Mouse (Mus musculus): ENCODE results near the gene Fbxo36. TPM values are rescaled to one million over a fixed set of nuclear protein-coding genes. Genes with fewer than 3 reads are reported as not detected.
A peak's percentile ranks its signal among the peaks of the same experiment; 100 is the strongest.

Gene Fbxo36
- polyA plus RNA-seq, 1 experiment from 2014 or later = 16.5 TPM

DNA sequence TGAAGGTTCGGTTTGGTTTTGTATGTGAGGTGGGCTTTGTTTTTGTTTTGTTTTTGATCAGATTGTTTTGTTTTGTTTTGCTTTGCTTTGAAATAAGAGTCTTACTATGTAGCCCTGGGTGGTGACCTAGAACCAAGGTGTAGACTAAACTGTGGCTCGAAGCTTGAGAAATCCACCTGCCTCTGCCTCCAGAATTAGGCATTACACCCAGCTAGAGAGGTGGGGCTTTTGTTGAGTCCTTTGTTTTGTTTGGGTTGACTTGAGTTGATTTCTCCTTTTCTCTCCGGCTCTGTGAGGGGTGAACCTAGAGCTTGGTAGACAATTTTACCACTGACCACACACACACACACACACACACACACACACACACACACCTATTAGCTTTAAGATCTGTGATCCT is 1.4 kb downstream of the Fbxo36 start:
- WGBS = 63% methylated on average over 3 of the region's 3 CpGs
- Histone ChIP-seq H3K4me2 (peak overlapping the region; percentile 74), H3K9me3 (no peaks in the 10 kb centered on the region), H3K27ac (no peak overlapping the region), H3K4me1 (0 out of 2 replicates have a peak, but pooled peaks cover 16% of the 10 kb centered on the region), H3K36me3 (no peaks in the 10 kb centered on the region; the same call in 1 of the 2 replicates), H3K9ac (no peak overlapping the region), H3K4me3 (peak overlapping the region; percentile 99), H3K27me3 (no peaks in the 10 kb centered on the region)
- ATAC-seq (ENCODE audit: borderline replicate concordance, extremely low read depth, low FRiP score, low TSS enrichment) = no peak

GRCm38 (mm10) chr1:84843366-84843765 is 3.7 kb downstream of the Fbxo36 start:
- Histone ChIP-seq H3K27me3 (no peaks in the 10 kb centered on the region), H3K36me3 (no peaks in the 10 kb centered on the region; the same call in 1 of the 2 replicates), H3K9ac (no peak overlapping the region), H3K27ac (no peak overlapping the region), H3K4me1 (0 out of 2 replicates have a peak, but pooled peaks cover 7% of the 10 kb centered on the region), H3K9me3 (no peaks in the 10 kb centered on the region), H3K4me2 (no peak overlapping the region), H3K4me3 (no peak overlapping the region)
- 85% methylated on average over 2 of the region's 2 CpGs for WGBS
- ATAC-seq (ENCODE audit: borderline replicate concordance, extremely low read depth, low FRiP score, low TSS enrichment) = no peak

DNA sequence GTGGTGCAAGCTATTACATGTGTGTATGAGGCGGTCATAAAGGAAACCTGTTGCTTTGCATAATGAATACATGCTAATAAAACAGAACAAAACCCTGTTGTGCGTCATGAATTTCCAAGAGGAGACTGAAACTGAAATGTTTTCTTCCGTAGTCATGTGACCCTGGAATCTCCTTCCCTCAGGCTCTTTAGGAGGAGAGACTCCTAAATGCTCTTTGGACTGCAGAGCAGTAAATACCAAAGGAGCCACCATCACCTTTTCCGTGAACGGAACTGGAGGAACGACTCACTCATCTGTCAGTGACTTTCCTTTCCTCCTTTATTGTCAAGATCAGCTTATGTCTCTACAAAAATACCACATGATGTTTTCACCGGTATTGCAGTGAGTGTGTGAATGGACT is 8.1 kb downstream of the Fbxo36 start:
- no peak overlapping the region for H3K4me2 ChIP-seq
- no peak overlapping the region for H3K27ac ChIP-seq
- H3K9ac ChIP-seq = no peak overlapping the region
- no peaks in the 10 kb centered on the region for H3K27me3 ChIP-seq
- 88% methylated on average over 7 of the region's 7 CpGs for WGBS
- no peak for ATAC-seq (ENCODE audit: borderline replicate concordance, extremely low read depth, low FRiP score, low TSS enrichment)
- H3K4me1 ChIP-seq = no peaks in the 10 kb centered on the region
- H3K4me3 ChIP-seq = no peak overlapping the region
- H3K36me3 ChIP-seq = no peaks in the 10 kb centered on the region; the same call in 1 of the 2 replicates
- no peaks in the 10 kb centered on the region for H3K9me3 ChIP-seq

DNA sequence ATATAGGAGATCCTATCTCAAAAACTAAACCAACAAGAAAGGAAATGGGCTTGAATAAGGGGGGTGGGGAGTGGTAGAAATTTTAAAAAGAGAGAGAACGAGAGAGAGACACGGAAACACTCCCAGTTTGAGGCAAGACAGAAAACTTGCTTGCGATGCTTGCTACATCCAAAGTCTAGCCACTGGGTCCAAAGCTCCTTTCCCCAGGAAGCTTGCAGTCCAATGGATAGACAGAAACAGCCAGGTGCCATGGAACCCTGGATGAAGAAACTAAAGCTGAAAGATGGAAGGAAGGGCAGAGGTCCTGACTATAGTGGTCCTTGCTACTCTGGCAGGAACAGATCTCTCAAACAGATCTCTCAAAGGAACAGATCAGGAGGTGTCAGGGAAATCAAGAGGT is 8.7 kb downstream of the Fbxo36 start:
- no peaks in the 10 kb centered on the region for H3K27me3 ChIP-seq
- H3K9me3 ChIP-seq = no peaks in the 10 kb centered on the region
- H3K9ac ChIP-seq = no peak overlapping the region
- H3K36me3 ChIP-seq = no peaks in the 10 kb centered on the region; the same call in 1 of the 2 replicates
- no peak for ATAC-seq (ENCODE audit: borderline replicate concordance, extremely low read depth, low FRiP score, low TSS enrichment)
- 90% methylated on average over 3 of the region's 3 CpGs for WGBS
- no peak overlapping the region for H3K4me3 ChIP-seq
- H3K27ac ChIP-seq = no peak overlapping the region
- H3K4me2 ChIP-seq = no peak overlapping the region
- no peaks in the 10 kb centered on the region for H3K4me1 ChIP-seq

GRCm38 (mm10) chr1:84848801-84849455 is 9.3 kb downstream of the Fbxo36 start:
- no peak for ATAC-seq (ENCODE audit: borderline replicate concordance, extremely low read depth, low FRiP score, low TSS enrichment)
- H3K9ac ChIP-seq = no peak overlapping the region
- no peaks in the 10 kb centered on the region; the same call in 1 of the 2 replicates for H3K36me3 ChIP-seq
- H3K4me1 ChIP-seq = no peaks in the 10 kb centered on the region
- no peak overlapping the region for H3K4me3 ChIP-seq
- H3K4me2 ChIP-seq = no peak overlapping the region
- H3K27ac ChIP-seq = no peak overlapping the region
- no peaks in the 10 kb centered on the region for H3K9me3 ChIP-seq
- WGBS = 92% methylated on average over 6 of the region's 6 CpGs
- no peaks in the 10 kb centered on the region for H3K27me3 ChIP-seq

DNA sequence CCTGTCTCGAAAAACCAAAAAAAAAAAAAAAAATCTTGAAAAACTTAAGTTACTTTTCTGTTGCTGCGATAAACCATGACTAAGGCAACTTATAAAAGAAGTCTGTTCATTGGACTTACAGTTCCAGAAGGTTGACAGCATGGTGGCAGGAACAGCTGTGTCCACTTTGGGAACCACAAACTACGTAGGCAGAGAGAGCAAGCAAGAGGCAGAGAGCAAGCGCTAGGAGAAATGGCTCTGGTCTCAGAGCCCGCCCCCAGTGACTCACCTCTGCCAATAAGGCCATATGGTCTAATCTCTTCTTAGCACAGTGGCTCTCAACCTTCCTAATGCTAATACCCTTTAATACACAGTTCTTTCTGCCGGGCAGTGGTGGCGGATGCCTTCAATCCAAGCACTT is 10.2 kb downstream of the Fbxo36 start:
- Histone ChIP-seq H3K27ac (no peak overlapping the region), H3K27me3 (no peaks in the 10 kb centered on the region), H3K4me1 (no peaks in the 10 kb centered on the region), H3K9ac (no peak overlapping the region), H3K4me3 (no peak overlapping the region), H3K36me3 (no peaks in the 10 kb centered on the region), H3K4me2 (no peak overlapping the region), H3K9me3 (no peaks in the 10 kb centered on the region)
- no peak for ATAC-seq (ENCODE audit: borderline replicate concordance, extremely low read depth, low FRiP score, low TSS enrichment)
- 89% methylated on average over 7 of the region's 7 CpGs for WGBS

DNA sequence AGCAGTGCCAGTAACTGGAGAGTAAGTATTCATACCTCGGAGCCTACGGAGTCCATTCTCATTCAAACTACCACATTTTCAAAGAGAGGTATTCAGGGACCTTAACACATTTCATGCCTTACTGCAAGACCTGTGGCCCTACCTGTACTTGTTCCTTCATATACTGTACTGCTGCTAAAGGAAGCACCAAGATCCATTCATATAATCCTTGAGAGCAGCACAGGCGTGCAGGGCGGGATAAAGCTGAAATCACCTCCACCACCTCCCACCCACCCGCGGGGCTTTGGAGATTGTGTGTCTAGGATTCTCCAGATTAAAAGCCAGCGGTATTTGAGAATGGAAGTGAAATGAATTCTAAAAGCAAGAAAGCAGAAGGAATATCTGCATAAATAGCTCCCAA is 10.8 kb downstream of the Fbxo36 start:
- no peak for ATAC-seq (ENCODE audit: borderline replicate concordance, extremely low read depth, low FRiP score, low TSS enrichment)
- Histone ChIP-seq H3K27ac (no peak overlapping the region), H3K4me3 (no peak overlapping the region), H3K9me3 (no peaks in the 10 kb centered on the region), H3K27me3 (no peaks in the 10 kb centered on the region), H3K4me2 (no peak overlapping the region), H3K36me3 (no peaks in the 10 kb centered on the region), H3K9ac (no peak overlapping the region), H3K4me1 (no peaks in the 10 kb centered on the region)
- 93% methylated on average over 7 of the region's 7 CpGs for WGBS

DNA sequence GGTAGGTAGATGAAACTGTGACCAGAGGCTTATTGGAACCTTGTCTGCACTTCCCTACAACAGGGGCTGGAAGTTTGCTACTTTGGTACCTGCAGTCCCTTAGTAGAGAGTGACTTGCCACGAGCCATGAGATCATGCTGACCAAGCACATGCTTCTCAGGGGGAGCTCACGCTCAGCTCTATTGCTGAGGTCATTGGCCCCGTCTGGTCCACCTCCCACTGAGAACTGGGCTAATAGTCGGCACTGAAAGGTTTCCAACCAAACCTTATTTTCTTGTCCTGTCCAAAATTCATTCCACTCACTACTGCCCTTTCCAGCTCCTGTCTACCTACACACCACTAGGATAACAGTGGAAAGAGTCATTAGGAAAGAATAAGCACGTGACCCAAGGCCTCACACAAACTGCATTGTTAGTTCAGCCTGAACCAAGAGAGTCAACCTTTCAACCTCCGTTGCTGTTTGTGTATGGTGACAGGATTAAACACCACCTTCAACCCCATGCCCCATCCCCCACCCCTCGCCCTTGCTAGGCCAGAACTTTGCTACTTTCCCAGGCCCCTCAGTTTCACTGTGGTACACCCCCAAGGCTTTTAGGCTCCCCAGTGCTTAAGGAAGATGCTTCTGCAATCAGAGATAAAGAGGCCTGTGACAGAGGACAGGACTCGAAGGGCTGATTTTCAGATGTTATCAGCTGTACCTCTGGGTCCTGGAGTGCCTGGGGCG is 12.0 kb downstream of the Fbxo36 start:
- Histone ChIP-seq H3K4me2 (no peak overlapping the region), H3K9me3 (no peaks in the 10 kb centered on the region), H3K36me3 (no peaks in the 10 kb centered on the region), H3K9ac (no peak overlapping the region), H3K27ac (no peak overlapping the region), H3K27me3 (no peaks in the 10 kb centered on the region), H3K4me1 (no peaks in the 10 kb centered on the region), H3K4me3 (no peak overlapping the region)
- ATAC-seq (ENCODE audit: borderline replicate concordance, extremely low read depth, low FRiP score, low TSS enrichment) = no peak
- WGBS = 25% methylated on average over 9 of the region's 9 CpGs

- H3K27ac ChIP-seq = no peak overlapping the region
- no peaks in the 10 kb centered on the region for H3K36me3 ChIP-seq
- H3K9ac ChIP-seq = no peak overlapping the region
- ATAC-seq (ENCODE audit: borderline replicate concordance, extremely low read depth, low FRiP score, low TSS enrichment) = no peak
- no peaks in the 10 kb centered on the region for H3K9me3 ChIP-seq
- H3K27me3 ChIP-seq = no peaks in the 10 kb centered on the region
- WGBS = 80% methylated on average over 1 of the region's 1 CpGs
- no peak overlapping the region for H3K4me3 ChIP-seq
- no peaks in the 10 kb centered on the region for H3K4me1 ChIP-seq
- H3K4me2 ChIP-seq = no peak overlapping the region
These were observed 14.1 kb downstream of the Fbxo36 start for GRCm38 (mm10) chr1:84853721-84854120.

- Histone ChIP-seq H3K27ac (no peak overlapping the region), H3K4me1 (no peaks in the 10 kb centered on the region), H3K4me3 (no peak overlapping the region), H3K27me3 (no peaks in the 10 kb centered on the region), H3K4me2 (no peak overlapping the region), H3K36me3 (no peaks in the 10 kb centered on the region), H3K9me3 (no peaks in the 10 kb centered on the region), H3K9ac (no peak overlapping the region)
- WGBS = 73% methylated on average over 2 of the region's 2 CpGs
- no peak for ATAC-seq (ENCODE audit: borderline replicate concordance, extremely low read depth, low FRiP score, low TSS enrichment)
These were observed 15.3 kb downstream of the Fbxo36 start for GRCm38 (mm10) chr1:84854966-84855365.

- Histone ChIP-seq H3K9ac (no peak overlapping the region), H3K36me3 (no peaks in the 10 kb centered on the region), H3K27me3 (no peaks in the 10 kb centered on the region), H3K4me3 (no peak overlapping the region), H3K4me1 (no peaks in the 10 kb centered on the region), H3K27ac (no peak overlapping the region), H3K4me2 (no peak overlapping the region), H3K9me3 (no peaks in the 10 kb centered on the region)
- no peak for ATAC-seq (ENCODE audit: borderline replicate concordance, extremely low read depth, low FRiP score, low TSS enrichment)
- WGBS = 58% methylated on average over 2 of the region's 2 CpGs
These were observed 16.1 kb downstream of the Fbxo36 start for GRCm38 (mm10) chr1:84855756-84856155.

- Histone ChIP-seq H3K27ac (no peak overlapping the region), H3K4me2 (no peak overlapping the region), H3K9ac (no peak overlapping the region), H3K4me3 (no peak overlapping the region), H3K4me1 (no peaks in the 10 kb centered on the region), H3K27me3 (no peaks in the 10 kb centered on the region), H3K36me3 (no peaks in the 10 kb centered on the region), H3K9me3 (no peaks in the 10 kb centered on the region)
- no peak for ATAC-seq (ENCODE audit: borderline replicate concordance, extremely low read depth, low FRiP score, low TSS enrichment)
- WGBS = 86% methylated on average over 6 of the region's 6 CpGs
These were observed 20.0 kb downstream of the Fbxo36 start for GRCm38 (mm10) chr1:84859597-84859996.

Data from lung, embryonic 15.5 days (tissue).